Mouse (Mus musculus) spleen, adult 2 months (tissue): ENCODE data around the gene Gpr142. TPM values are rescaled to one million over a fixed set of nuclear protein-coding genes. Genes with fewer than 3 reads are reported as not detected.

Source experiments
- DNase-seq, 2 experiments: peaks; one replicate each; pipeline versions ENCODE4 v3.0.0 to v3.0.0-alpha.2; 2012 to 2021; ENCODE audit warnings: low spot score in 2 of 2, low read depth in 1 of 2
- H3K27ac ChIP-seq: fragments of 200-500 bp; 2 replicates; pipeline ENCODE4 v1.5.1; 2012; ENCODE audit warnings: low read length, inconsistent platforms; ENCODE audit not compliant: insufficient read depth
- H3K27me3 ChIP-seq: fragments of 200-500 bp; 2 replicates; pipeline ENCODE4 v1.6.1; 2012; ENCODE audit warnings: mild to moderate bottlenecking, moderate library complexity, low read length, inconsistent platforms; ENCODE audit not compliant: control insufficient read depth, insufficient read depth
- H3K36me3 ChIP-seq: fragments of 200-500 bp; 2 replicates; pipeline ENCODE4 v1.6.1; 2012; ENCODE audit warnings: mild to moderate bottlenecking, low read length, inconsistent platforms; ENCODE audit not compliant: control insufficient read depth, insufficient read depth
- H3K4me1 ChIP-seq: fragments of 200-500 bp; 2 replicates; pipeline ENCODE4 v1.6.1; 2011; ENCODE audit warnings: inconsistent platforms; ENCODE audit not compliant: control insufficient read depth, insufficient read depth, insufficient read length
- H3K4me3 ChIP-seq: fragments of 200-500 bp; 2 replicates; pipeline ENCODE4 v1.5.1; 2011; ENCODE audit warnings: mild to moderate bottlenecking, inconsistent platforms; ENCODE audit not compliant: insufficient read depth, insufficient read length; ENCODE audit errors: extremely low read depth
- CTCF ChIP-seq: fragments of 200-500 bp; IDR thresholded peaks from 2 replicates; pipeline ENCODE4 v1.5.1; 2011; ENCODE audit warnings: mild to moderate bottlenecking, inconsistent platforms; ENCODE audit not compliant: insufficient read depth, insufficient read length, insufficient replicate concordance; ENCODE audit errors: extremely low read depth
- POLR2A ChIP-seq: fragments of 200-500 bp; IDR thresholded peaks from 2 replicates; pipeline ENCODE4 v1.6.1; 2011; ENCODE audit warnings: low read depth, low read length, inconsistent platforms
- WGBS: fragments of 180-500 bp; shearing (Covaris S2); methylation state at CpG from one replicate; pipeline ENCODE4 v1.1.7; 2018; 5-methylcytosine and 5-hydroxymethylcytosine counted together
- polyA plus RNA-seq: library from polyadenylated mRNA; depleted of rRNA; stranded (reverse); fragments of >200 nt; gene quantifications from 2 replicates; pipeline ENCODE4 v1.2.3, GENCODE M21; 2012; rRNA removed

Gene Gpr142
- polyA plus RNA-seq, 1 experiment: not detected

GRCm38 (mm10) chr11:114856125-114856524 lies 57.4 kb downstream of the Gpr142 start:
- WGBS: 94% methylated on average over 5 of the region's 5 CpGs
- no peak for TF ChIP-seq CTCF
- no peak for TF ChIP-seq POLR2A
- Histone ChIP-seq H3K36me3 (no peaks in the 10 kb centered on the region), H3K27ac (no peak overlapping the region), H3K4me1 (peaks cover 10% of the 10 kb centered on the region; the same call in 1 of the 2 replicates), H3K4me3 (no peak overlapping the region), H3K27me3 (peaks cover 7% of the 10 kb centered on the region)
- DNase-seq: no peak

Other genes with a start within 250 kb of the Gpr142 start
- 360 and 414 TPM in 2 replicates for gene Rpl38, start 130.4 kb upstream of the Gpr142 start, polyA plus RNA-seq
- gene Ttyh2, start 123.5 kb upstream of the Gpr142 start, polyA plus RNA-seq: 18.0 and 19.2 TPM in 2 replicates
- gene Dnaic2, start 71.5 kb upstream of the Gpr142 start, polyA plus RNA-seq: 0.39 and 0.66 TPM in 2 replicates
- 3.3 and 3.8 TPM in 2 replicates for gene Kif19a, start 33.5 kb upstream of the Gpr142 start, polyA plus RNA-seq
- gene Btbd17, start 3.0 kb upstream of the Gpr142 start, polyA plus RNA-seq: 0.14 and 0.18 TPM in 2 replicates
- 9.3 and 9.5 TPM in 2 replicates for gene Gprc5c, start 52.2 kb downstream of the Gpr142 start, polyA plus RNA-seq
- 11.6 and 12.5 TPM in 2 replicates for gene Cd300a, start 91.1 kb downstream of the Gpr142 start, polyA plus RNA-seq
- gene Cd300lb, start 135.5 kb downstream of the Gpr142 start, polyA plus RNA-seq: 3.1 and 5.3 TPM in 2 replicates
- 5.8 and 10.8 TPM in 2 replicates for gene Cd300c, start 170.2 kb downstream of the Gpr142 start, polyA plus RNA-seq
- 3.3 and 5.5 TPM in 2 replicates for gene Cd300ld, start 191.0 kb downstream of the Gpr142 start, polyA plus RNA-seq
- gene Cd300c2, start 203.0 kb downstream of the Gpr142 start, polyA plus RNA-seq: 26.0 and 32.8 TPM in 2 replicates
- 0.20 and 0.27 TPM in 2 replicates for gene Cd300ld2, start 217.3 kb downstream of the Gpr142 start, polyA plus RNA-seq
- gene Cd300ld4, start 228.1 kb downstream of the Gpr142 start, polyA plus RNA-seq: 0.93 and 1.3 TPM in 2 replicates
- 2.3 and 5.5 TPM in 2 replicates for gene Cd300ld5, start 238.8 kb downstream of the Gpr142 start, polyA plus RNA-seq
- gene Cd300ld3, start 249.5 kb downstream of the Gpr142 start, polyA plus RNA-seq: 13.1 and 29.1 TPM in 2 replicates